Mouse (Mus musculus) bone marrow, adult 2 months (tissue): ENCODE results near the gene Osbp2. TPM values are rescaled to one million over a fixed set of nuclear protein-coding genes. Genes with fewer than 3 reads are reported as not detected.

ENCODE experiments used
- H3K27ac ChIP-seq: fragments of 200-500 bp; 2 replicates; pipeline ENCODE4 v1.5.1; 2012; ENCODE audit warnings: low read depth, mild to moderate bottlenecking, control low read depth, inconsistent platforms, low read length; ENCODE audit not compliant: control insufficient read depth, poor library complexity, insufficient read depth
- H3K4me1 ChIP-seq: fragments of 200-500 bp; 2 replicates; pipeline ENCODE4 v1.6.1; 2011; ENCODE audit warnings: low read length; ENCODE audit not compliant: control insufficient read depth, insufficient read depth
- H3K4me3 ChIP-seq: fragments of 200-500 bp; replicated peaks from 2 replicates; pipeline ENCODE3; 2011; ENCODE audit warnings: mild to moderate bottlenecking, low read depth, low read length, control low read depth; ENCODE audit not compliant: control insufficient read depth
- CTCF ChIP-seq: fragments of 200-500 bp; IDR thresholded peaks from 2 replicates; pipeline ENCODE4 v1.5.1; 2011; ENCODE audit warnings: low read length, control low read depth; ENCODE audit not compliant: control insufficient read depth, insufficient read depth
- POLR2A ChIP-seq: fragments of 200-500 bp; IDR thresholded peaks from 2 replicates; pipeline ENCODE4 v1.6.1; 2011; ENCODE audit warnings: low read depth, mild to moderate bottlenecking, control low read depth, low read length, borderline replicate concordance; ENCODE audit not compliant: control insufficient read depth
- WGBS: fragments of 180-500 bp; shearing (Covaris S2); methylation state at CpG from one replicate; pipeline ENCODE4 v1.1.7; 2018; 5-methylcytosine and 5-hydroxymethylcytosine counted together
- polyA plus RNA-seq: library from polyadenylated mRNA; stranded (reverse); fragments of >200 nt; gene quantifications from 2 replicates; pipeline ENCODE4 v1.2.4, GENCODE M21; 2011; ENCODE audit warnings: low replicate concordance; ENCODE audit not compliant: missing spikeins, insufficient read depth, insufficient read length

Osbp2 gene
- polyA plus RNA-seq, 1 experiment, result not detected

DNA sequence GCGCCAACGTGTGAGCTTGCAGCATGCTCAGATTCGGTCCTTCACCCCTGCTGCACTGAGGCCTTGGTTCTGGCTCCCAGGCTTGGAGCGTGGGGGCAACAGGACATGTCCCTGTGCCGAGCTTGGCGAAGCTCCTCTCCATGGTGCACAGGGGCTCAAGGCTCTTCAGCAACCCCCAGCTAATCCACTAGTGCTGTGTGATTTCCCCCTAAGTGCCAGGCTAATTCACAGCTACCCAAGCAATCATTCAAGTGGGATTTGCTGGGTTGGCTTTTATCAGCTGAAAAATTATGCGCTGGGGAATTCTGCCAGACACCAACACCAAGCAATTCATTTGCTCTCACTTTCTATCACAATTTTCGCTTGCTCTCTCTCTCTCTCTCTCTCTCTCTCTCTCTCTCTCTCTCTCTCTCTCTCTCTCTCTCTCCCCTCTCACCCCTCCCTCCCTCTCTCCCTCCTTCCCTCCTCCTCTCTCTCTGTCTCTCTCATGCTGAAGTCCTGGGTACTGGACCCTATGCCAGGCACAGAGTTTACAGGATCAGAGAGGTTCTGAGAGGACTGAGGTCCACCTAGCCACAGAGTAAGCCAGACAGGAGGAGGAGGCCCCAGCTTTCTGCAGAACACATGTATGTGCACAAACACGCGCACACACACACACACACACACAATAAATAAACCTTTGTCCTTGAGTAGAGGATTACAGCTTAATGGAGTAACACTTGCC lies 138.2 kb downstream of the Osbp2 start:
- WGBS, result 68% methylated on average over 10 of the region's 10 CpGs
- Histone ChIP-seq H3K4me1 (no peaks in the 10 kb centered on the region), H3K4me3 (no peak overlapping the region), H3K27ac (no peak overlapping the region)
- TF ChIP-seq CTCF, result no peak

DNA sequence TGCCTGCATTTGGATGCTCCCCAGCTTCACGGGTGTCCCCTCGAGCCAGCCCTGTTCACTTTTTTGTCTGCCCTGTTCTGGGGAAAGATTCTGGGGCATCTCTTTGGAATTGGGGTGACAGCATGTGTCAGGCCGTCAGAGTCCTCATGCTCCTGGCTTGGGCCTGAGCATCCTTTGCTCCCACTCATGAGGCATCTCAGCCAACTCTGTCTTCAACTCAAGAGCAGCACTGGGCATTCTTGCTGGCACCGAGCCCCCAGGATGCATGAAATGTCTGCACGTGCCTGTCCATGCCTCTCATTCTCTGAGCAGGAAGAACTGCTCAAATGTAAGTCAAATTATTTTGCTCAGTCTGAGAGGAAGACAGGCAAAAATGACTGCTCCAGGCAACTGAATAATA lies 139.0 kb downstream of the Osbp2 start:
- no peaks in the 10 kb centered on the region for H3K4me1 ChIP-seq
- no peak for TF ChIP-seq CTCF
- TF ChIP-seq POLR2A, result no peak
- 58% methylated on average over 5 of the region's 5 CpGs for WGBS
- no peak overlapping the region for H3K4me3 ChIP-seq
- no peak overlapping the region for H3K27ac ChIP-seq

- no peaks in the 10 kb centered on the region for H3K4me1 ChIP-seq
- no peak overlapping the region for H3K4me3 ChIP-seq
- H3K27ac ChIP-seq, result no peak overlapping the region
- 74% methylated on average over 4 of the region's 4 CpGs for WGBS
- TF ChIP-seq POLR2A (no peak), CTCF (no peak)
Observed at GRCm38 (mm10) chr11:3723910-3724309, 139.8 kb downstream of the Osbp2 start.

DNA sequence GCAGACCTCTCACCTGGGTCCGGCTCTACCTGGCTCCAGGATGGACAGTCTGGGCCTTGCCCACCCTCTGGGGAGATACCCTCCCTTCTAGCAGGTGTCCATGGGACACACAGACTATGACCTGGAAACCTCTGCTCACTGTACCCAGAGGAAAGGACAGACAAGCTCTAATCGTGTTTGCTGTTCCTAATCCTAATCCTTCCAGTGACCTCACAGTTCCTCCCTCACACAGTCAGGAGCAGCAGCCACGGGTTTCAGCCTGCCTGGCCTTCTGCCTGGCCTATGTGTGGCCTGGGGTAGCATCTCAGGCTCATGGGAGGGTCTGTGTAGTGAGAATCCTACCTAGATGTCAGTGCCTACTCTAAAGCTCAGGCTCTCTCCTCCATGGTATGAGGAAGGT lies 140.8 kb downstream of the Osbp2 start:
- TF ChIP-seq POLR2A (no peak), CTCF (no peak)
- WGBS, result 49% methylated on average over 3 of the region's 3 CpGs
- Histone ChIP-seq H3K4me3 (no peak overlapping the region), H3K4me1 (no peaks in the 10 kb centered on the region), H3K27ac (no peak overlapping the region)

- 59% methylated on average over 3 of the region's 3 CpGs for WGBS
- Histone ChIP-seq H3K27ac (no peak overlapping the region), H3K4me1 (no peaks in the 10 kb centered on the region), H3K4me3 (no peak overlapping the region)
- TF ChIP-seq POLR2A (no peak), CTCF (no peak)
Observed at GRCm38 (mm10) chr11:3722036-3722435, 141.7 kb downstream of the Osbp2 start.

DNA sequence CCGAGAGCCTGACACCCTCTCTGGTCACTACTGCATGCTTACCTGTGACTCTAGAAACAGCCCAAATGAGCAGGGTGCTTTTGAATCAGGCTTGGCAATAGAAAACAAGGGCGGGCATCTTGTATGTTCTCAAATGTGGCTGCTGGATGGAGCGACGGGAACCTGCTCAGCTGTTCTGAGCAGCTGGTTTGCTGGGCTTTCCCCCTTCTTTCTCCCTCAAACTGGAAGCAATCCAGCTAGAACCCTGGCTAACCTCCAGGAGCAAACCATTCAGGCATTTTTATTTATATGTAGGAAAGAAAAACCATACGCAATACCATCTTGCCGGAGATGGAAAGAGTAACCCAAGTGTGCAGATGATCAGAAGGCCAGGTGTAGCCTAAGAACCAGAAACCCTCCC lies 147.0 kb downstream of the Osbp2 start:
- no peak overlapping the region for H3K4me3 ChIP-seq
- no peaks in the 10 kb centered on the region for H3K4me1 ChIP-seq
- no peak overlapping the region for H3K27ac ChIP-seq
- no peak for TF ChIP-seq CTCF
- no peak for TF ChIP-seq POLR2A
- WGBS, result 75% methylated on average over 6 of the region's 6 CpGs

DNA sequence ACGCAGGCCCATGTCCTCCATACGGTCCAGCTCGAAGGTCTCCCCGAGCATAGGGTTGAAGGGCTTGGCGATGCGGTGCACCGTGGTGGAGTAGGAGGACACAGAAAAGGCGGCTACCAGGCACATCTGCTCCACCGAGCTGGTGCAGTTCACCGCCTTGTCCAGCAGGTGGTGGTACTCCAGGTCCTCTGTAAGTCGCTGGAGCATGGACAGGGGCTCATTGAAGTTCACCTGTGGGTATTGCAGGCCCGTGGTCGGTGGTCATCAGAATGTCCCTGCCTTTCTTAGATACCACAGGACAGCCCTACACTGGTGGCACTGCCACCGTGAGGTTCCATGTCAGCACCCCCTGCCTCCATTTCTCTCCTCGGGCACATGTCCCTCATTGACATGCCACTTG lies 149.2 kb downstream of the Osbp2 start:
- TF ChIP-seq CTCF (peak; percentile 85), POLR2A (no peak)
- no peak overlapping the region for H3K4me3 ChIP-seq
- no peak overlapping the region for H3K27ac ChIP-seq
- WGBS, result 25% methylated on average over 15 of the region's 15 CpGs
- H3K4me1 ChIP-seq, result no peaks in the 10 kb centered on the region

DNA sequence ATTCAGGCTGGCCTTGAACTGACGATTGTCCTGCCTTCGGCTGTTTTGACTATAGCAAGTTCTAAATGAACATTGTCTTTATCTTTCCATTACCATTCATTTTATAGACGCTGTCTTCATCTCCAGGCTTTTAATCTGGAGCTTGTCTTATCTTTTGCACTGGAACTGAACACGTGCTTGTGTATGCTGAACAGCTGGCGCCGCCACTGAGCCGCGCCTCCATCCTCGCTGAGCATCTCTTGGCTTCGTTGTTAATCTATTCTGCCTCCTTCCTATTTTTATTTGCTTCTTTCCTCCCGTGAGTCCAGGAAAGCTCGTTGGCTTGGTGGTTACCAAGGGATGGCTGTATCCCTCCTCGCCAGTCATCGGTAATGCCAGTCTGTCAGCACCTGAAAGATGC lies 153.5 kb downstream of the Osbp2 start:
- WGBS, result 73% methylated on average over 14 of the region's 14 CpGs
- Histone ChIP-seq H3K4me1 (no peaks in the 10 kb centered on the region), H3K27ac (no peak overlapping the region), H3K4me3 (no peak overlapping the region)
- TF ChIP-seq CTCF (no peak), POLR2A (no peak)

GRCm38 (mm10) chr11:3707057-3707456 lies 156.6 kb downstream of the Osbp2 start:
- Histone ChIP-seq H3K4me1 (no peaks in the 10 kb centered on the region), H3K4me3 (no peak overlapping the region), H3K27ac (no peak overlapping the region)
- TF ChIP-seq CTCF (no peak), POLR2A (no peak)
- WGBS, result 59% methylated on average over 8 of the region's 8 CpGs
